Mouse (Mus musculus): ENCODE results near the gene Abcc3. TPM values are rescaled to one million over a fixed set of nuclear protein-coding genes. Genes with fewer than 3 reads are reported as not detected.

The Abcc3 gene
- polyA plus RNA-seq, 1 experiment from 2014 or later: 0.59 TPM

GRCm38 (mm10) chr11:94339732-94340585, 52.8 kb downstream of the Abcc3 start:
- Histone ChIP-seq H3K9me3 (replicated peaks) (no peaks in the 10 kb centered on the region), H3K36me3 (peaks cover 58% of the 10 kb centered on the region), H3K4me2 (no peak overlapping the region), H3K4me3 (no peak overlapping the region), H3K4me1 (replicated peaks) (peaks cover 18% of the 10 kb centered on the region), H3K27ac (ENCODE audit: poor library complexity, severe bottlenecking) (no peak overlapping the region), H3K27me3 (replicated peaks) (no peaks in the 10 kb centered on the region), H3K9ac (no peak overlapping the region)
- 56% methylated on average over 18 of the region's 18 CpGs for WGBS
- peak; percentile 61 for ATAC-seq (ENCODE audit: insufficient number of reproducible peaks, low FRiP score)

DNA sequence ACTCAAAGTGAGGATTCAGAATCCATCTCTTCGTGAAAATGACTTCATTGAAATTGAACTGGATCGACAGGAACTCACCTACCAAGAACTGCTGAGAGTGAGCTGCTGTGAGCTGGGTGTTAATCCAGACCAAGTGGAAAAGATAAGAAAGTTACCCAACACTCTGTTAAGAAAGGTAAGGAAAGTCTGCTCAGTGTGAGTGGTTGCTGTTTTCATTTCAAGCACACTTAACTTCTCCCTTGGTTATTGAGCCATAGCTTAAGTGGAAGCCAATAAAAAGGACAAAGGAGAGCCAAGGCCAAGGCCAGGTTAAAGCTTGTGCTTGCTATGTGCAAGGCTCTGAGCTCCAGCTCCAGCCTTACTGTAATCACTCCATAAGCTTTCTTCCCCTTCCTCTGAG, 54.5 kb downstream of the Abcc3 start:
- no peak for ATAC-seq (ENCODE audit: insufficient number of reproducible peaks, low FRiP score)
- H3K4me3 ChIP-seq: no peak overlapping the region
- 82% methylated on average over 2 of the region's 2 CpGs for WGBS
- H3K27ac ChIP-seq (ENCODE audit: poor library complexity, severe bottlenecking): no peak overlapping the region
- no peaks in the 10 kb centered on the region for H3K9me3 ChIP-seq (replicated peaks)
- no peaks in the 10 kb centered on the region for H3K27me3 ChIP-seq (replicated peaks)
- H3K4me1 ChIP-seq (replicated peaks): peaks cover 24% of the 10 kb centered on the region
- H3K36me3 ChIP-seq: peaks cover 65% of the 10 kb centered on the region
- H3K9ac ChIP-seq: no peak overlapping the region
- no peak overlapping the region for H3K4me2 ChIP-seq

DNA sequence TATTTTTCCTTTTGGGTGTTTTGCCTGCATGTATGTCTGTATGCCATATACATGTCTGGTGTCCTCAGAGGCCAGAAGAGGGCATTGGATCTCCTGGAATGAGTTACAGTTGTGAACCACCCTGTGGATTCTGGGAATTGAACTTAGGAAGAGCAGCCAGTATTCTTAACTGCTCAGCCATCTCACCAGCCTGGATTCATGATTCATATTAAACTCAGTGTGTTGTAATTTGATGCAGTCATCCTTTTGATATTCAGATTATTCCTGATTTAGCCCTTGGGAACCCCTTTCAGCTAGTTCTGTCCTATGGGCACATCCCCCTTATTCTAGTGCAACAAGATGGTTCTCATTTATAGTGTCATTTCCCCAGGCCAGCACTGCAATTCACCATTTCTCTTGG, 56.2 kb downstream of the Abcc3 start:
- Histone ChIP-seq H3K9me3 (replicated peaks) (no peaks in the 10 kb centered on the region), H3K27ac (ENCODE audit: poor library complexity, severe bottlenecking) (no peak overlapping the region), H3K9ac (no peak overlapping the region), H3K4me2 (no peak overlapping the region), H3K4me1 (replicated peaks) (peaks cover 17% of the 10 kb centered on the region), H3K36me3 (peaks cover 65% of the 10 kb centered on the region), H3K27me3 (replicated peaks) (no peaks in the 10 kb centered on the region), H3K4me3 (no peak overlapping the region)
- ATAC-seq (ENCODE audit: insufficient number of reproducible peaks, low FRiP score): no peak

- WGBS: 75% methylated on average over 8 of the region's 8 CpGs
- peak; percentile 91 for ATAC-seq (ENCODE audit: insufficient number of reproducible peaks, low FRiP score)
- Histone ChIP-seq H3K9me3 (replicated peaks) (no peaks in the 10 kb centered on the region), H3K4me2 (no peak overlapping the region), H3K9ac (no peak overlapping the region), H3K4me3 (no peak overlapping the region), H3K36me3 (peaks cover 53% of the 10 kb centered on the region), H3K4me1 (replicated peaks) (peaks cover 28% of the 10 kb centered on the region), H3K27me3 (replicated peaks) (no peaks in the 10 kb centered on the region), H3K27ac (ENCODE audit: poor library complexity, severe bottlenecking) (no peak overlapping the region)
Measured at GRCm38 (mm10) chr11:94334386-94334968, 58.3 kb downstream of the Abcc3 start.

- Histone ChIP-seq H3K4me1 (replicated peaks) (peaks cover 31% of the 10 kb centered on the region), H3K36me3 (peaks cover 36% of the 10 kb centered on the region), H3K4me3 (no peak overlapping the region), H3K27ac (ENCODE audit: poor library complexity, severe bottlenecking) (no peak overlapping the region), H3K9ac (no peak overlapping the region), H3K4me2 (no peak overlapping the region), H3K27me3 (replicated peaks) (no peaks in the 10 kb centered on the region), H3K9me3 (replicated peaks) (no peaks in the 10 kb centered on the region)
- no peak for ATAC-seq (ENCODE audit: insufficient number of reproducible peaks, low FRiP score)
- WGBS: 91% methylated on average over 6 of the region's 6 CpGs
Measured at GRCm38 (mm10) chr11:94332726-94333125, 60.1 kb downstream of the Abcc3 start.

DNA sequence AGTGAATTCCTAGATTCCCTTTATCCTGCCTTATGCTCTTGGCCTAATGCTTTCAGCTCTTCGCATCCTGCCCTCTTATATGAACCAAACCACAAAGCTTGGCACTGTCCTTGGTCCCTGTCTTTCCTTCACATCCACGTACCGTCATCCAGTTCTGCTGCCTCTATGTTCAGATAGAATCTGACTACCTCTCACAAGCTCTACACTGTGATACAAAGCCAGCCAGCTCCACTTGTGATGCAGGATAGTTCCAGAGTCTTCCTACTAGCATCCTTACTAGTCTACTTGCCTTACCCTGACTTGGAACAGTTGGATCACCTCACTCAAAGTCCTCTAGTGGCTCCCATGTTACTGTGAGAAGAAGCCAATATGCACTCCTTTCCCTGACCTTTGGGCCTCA, 62.6 kb downstream of the Abcc3 start:
- Histone ChIP-seq H3K36me3 (peaks cover 18% of the 10 kb centered on the region), H3K27ac (ENCODE audit: poor library complexity, severe bottlenecking) (no peak overlapping the region), H3K4me1 (replicated peaks) (peaks cover 37% of the 10 kb centered on the region), H3K4me2 (peak overlapping the region; percentile 13; the same call in 1 of the 2 replicates), H3K4me3 (no peak overlapping the region), H3K9me3 (replicated peaks) (no peaks in the 10 kb centered on the region), H3K9ac (peak overlapping the region; percentile 45; the same call in 1 of the 2 replicates), H3K27me3 (replicated peaks) (no peaks in the 10 kb centered on the region)
- 92% methylated on average over 3 of the region's 3 CpGs for WGBS
- no peak for ATAC-seq (ENCODE audit: insufficient number of reproducible peaks, low FRiP score)

DNA sequence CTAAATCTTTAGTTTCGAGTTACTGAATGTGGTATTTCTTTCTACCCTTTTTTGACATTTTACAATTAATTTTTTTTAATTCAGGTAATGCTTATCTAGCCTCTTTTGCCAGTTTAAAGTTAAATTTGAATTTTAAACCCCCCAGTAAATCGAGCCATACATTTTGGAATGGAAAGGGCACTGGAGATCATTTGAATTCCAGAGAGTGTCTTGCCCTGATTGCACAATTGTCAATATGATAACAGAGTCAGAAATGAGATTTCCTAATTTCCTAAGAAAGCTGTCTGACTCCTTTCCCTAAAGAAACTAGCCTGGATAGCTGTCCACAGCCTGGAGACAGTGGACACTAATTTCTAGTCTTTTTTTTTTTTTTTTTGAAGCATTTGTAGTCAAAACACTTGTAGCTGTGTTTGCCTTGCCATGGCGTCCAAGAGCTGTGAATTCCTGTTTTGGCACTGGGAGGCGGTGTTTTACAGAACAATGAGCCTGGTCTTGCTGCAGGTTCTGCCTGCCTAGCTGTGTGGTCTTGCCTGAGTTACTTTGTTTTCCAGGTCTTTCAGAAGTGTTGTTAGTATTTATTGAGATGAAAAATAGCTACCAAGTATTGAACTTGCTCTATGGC, 63.4 kb downstream of the Abcc3 start:
- Histone ChIP-seq H3K4me3 (no peak overlapping the region), H3K36me3 (peaks cover 12% of the 10 kb centered on the region), H3K9ac (no peak overlapping the region), H3K4me1 (replicated peaks) (peaks cover 34% of the 10 kb centered on the region), H3K4me2 (peak overlapping the region; percentile 70; the same call in 1 of the 2 replicates), H3K9me3 (replicated peaks) (no peaks in the 10 kb centered on the region), H3K27me3 (replicated peaks) (no peaks in the 10 kb centered on the region), H3K27ac (ENCODE audit: poor library complexity, severe bottlenecking) (no peak overlapping the region)
- no peak for ATAC-seq (ENCODE audit: insufficient number of reproducible peaks, low FRiP score)
- 46% methylated on average over 4 of the region's 4 CpGs for WGBS

- Histone ChIP-seq H3K9me3 (replicated peaks) (no peaks in the 10 kb centered on the region), H3K27ac (ENCODE audit: poor library complexity, severe bottlenecking) (peak overlapping the region; percentile 100), H3K36me3 (peaks cover 10% of the 10 kb centered on the region), H3K4me1 (replicated peaks) (peaks cover 29% of the 10 kb centered on the region), H3K27me3 (replicated peaks) (no peaks in the 10 kb centered on the region), H3K9ac (peak overlapping the region; percentile 98), H3K4me3 (peak overlapping the region; percentile 96), H3K4me2 (peak overlapping the region; percentile 70)
- 3% methylated on average over 10 of the region's 10 CpGs for WGBS
- ATAC-seq (ENCODE audit: insufficient number of reproducible peaks, low FRiP score): no peak
Measured at GRCm38 (mm10) chr11:94328644-94329025, 64.2 kb downstream of the Abcc3 start.

DNA sequence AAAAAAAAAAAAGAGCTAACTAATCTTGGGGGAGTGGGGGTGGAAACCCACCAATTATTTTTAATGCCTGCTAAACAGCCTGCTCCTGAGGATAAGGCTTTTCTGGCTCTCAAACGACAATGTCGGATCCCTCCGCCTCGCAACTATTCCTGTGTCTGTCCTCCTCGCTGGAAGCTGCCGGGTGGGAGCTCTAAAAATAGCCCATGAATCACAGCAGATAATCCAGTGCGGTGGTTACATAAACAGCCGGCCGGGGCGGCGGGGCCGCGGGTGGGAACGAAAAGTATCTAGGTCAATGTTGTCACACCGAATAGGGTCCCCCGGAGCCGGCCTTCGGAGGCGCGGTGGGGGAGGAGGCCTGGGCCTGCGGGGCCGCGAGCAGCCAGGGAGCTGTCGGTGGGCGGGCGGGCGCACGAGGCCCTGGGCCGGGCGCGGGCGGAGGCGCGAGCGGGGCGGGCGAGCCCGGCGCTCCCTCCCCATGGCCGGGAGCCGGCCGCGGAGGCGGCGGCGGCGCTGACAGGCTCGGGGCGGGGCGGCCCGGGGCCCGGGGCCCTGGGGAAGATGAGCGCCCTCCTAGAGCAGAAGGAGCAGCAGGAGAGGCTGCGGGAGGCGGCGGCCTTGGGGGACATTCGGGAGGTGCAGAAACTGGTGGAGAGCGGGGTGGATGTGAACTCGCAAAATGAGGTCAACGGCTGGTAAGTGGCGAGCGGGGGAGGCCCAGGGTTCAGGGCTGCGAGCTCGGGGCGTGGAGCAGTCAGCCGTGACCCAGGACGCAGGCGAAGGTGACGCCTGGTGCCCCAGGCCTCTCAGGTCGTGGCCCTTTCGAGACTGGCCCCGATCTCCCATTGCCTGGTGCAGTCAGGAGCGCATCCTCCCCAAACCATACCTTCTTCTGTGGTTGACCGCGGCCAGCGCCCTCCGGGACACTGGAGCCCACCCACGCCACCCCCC, 64.8 kb downstream of the Abcc3 start, which contains the start of gene Ankrd40:
TSS of gene Ankrd40 (plus strand) at position 309 of the 951 bp plus-strand sequence.
- Histone ChIP-seq H3K4me3 (peak within 1 kb of the TSS; percentile 96), H3K27ac (ENCODE audit: poor library complexity, severe bottlenecking) (peak within 1 kb of the TSS; percentile 100), H3K9me3 (replicated peaks) (no peaks in the 10 kb centered on the region), H3K9ac (peak within 1 kb of the TSS; percentile 98), H3K4me2 (peak within 1 kb of the TSS; percentile 71), H3K4me1 (replicated peaks) (peaks cover 28% of the 10 kb centered on the region), H3K36me3 (peaks cover 10% of the 10 kb centered on the region), H3K27me3 (replicated peaks) (no peaks in the 10 kb centered on the region)
- WGBS: under 1% methylated on average over 48 of the region's 78 CpGs
- peak; percentile 90 for ATAC-seq (ENCODE audit: insufficient number of reproducible peaks, low FRiP score)

DNA sequence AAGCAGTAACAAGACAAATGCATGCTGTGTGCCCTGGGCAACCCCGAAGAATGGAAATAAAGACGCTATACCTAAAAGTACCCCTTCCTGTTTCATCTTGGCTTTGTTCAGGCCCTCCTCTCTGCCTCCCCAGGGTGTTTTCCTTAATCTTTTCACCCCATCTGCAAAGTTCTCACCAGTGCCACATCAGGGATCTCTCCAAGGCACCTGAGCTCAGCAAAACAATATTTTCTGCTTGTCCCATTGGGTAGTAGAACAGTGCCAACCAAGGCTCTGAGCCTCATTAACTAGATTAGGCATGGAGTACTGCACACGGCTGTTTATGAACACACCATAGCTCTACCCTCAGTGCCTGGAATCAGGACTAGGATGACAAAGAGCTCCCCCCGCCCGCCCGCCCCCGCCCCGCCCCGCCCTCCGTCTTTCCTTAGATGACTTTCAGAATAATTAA, 65.8 kb downstream of the Abcc3 start:
- no peaks in the 10 kb centered on the region for H3K9me3 ChIP-seq (replicated peaks)
- peaks cover 29% of the 10 kb centered on the region for H3K4me1 ChIP-seq (replicated peaks)
- H3K27me3 ChIP-seq (replicated peaks): no peaks in the 10 kb centered on the region
- H3K4me3 ChIP-seq: peak overlapping the region; percentile 27
- no peak; the same call in 1 of the 2 replicates for ATAC-seq (ENCODE audit: insufficient number of reproducible peaks, low FRiP score)
- 4% methylated on average over 10 of the region's 10 CpGs for WGBS
- H3K9ac ChIP-seq: peak overlapping the region; percentile 69
- peaks cover 8% of the 10 kb centered on the region for H3K36me3 ChIP-seq
- H3K4me2 ChIP-seq: peak overlapping the region; percentile 71
- peak overlapping the region; percentile 100 for H3K27ac ChIP-seq (ENCODE audit: poor library complexity, severe bottlenecking)

Measured in heart, embryonic 12.5 days (tissue).